Mouse (Mus musculus) small intestine, adult 2 months (tissue): ENCODE measurements around the gene Tmem151b. TPM values are rescaled to one million over a fixed set of nuclear protein-coding genes. Genes with fewer than 3 reads are reported as not detected.

Experiments
- H3K27ac ChIP-seq: fragments of 200-500 bp; 2 replicates; pipeline ENCODE4 v1.5.1; 2012; ENCODE audit warnings: low read depth, low read length, control low read depth, inconsistent platforms; ENCODE audit not compliant: insufficient read depth
- H3K27me3 ChIP-seq: fragments of 200-500 bp; 2 replicates; pipeline ENCODE4 v1.6.1; 2012; ENCODE audit warnings: mild to moderate bottlenecking, moderate library complexity, low read length, inconsistent platforms; ENCODE audit not compliant: control insufficient read depth, insufficient read depth
- H3K36me3 ChIP-seq: fragments of 200-500 bp; 2 replicates; pipeline ENCODE4 v1.6.1; 2012; ENCODE audit warnings: mild to moderate bottlenecking, low read length, control low read depth, inconsistent platforms; ENCODE audit not compliant: control insufficient read depth, insufficient read depth
- H3K4me1 ChIP-seq: fragments of 200-500 bp; 2 replicates; pipeline ENCODE4 v1.6.1; 2012; ENCODE audit warnings: low read length, inconsistent platforms, mixed read lengths; ENCODE audit not compliant: control insufficient read depth, insufficient read depth, insufficient read length
- H3K4me3 ChIP-seq: fragments of 200-500 bp; 2 replicates; pipeline ENCODE4 v1.5.1; 2012; ENCODE audit warnings: low read depth, mild to moderate bottlenecking, control low read depth, inconsistent platforms, low read length, moderate library complexity
- CTCF ChIP-seq: fragments of 200-500 bp; IDR thresholded peaks from 2 replicates; pipeline ENCODE4 v1.5.1; 2012; ENCODE audit warnings: low read depth, mild to moderate bottlenecking, control low read depth, inconsistent platforms, low read length, moderate library complexity, mixed read lengths; ENCODE audit not compliant: insufficient replicate concordance, insufficient read length; ENCODE audit errors: extremely low read depth
- POLR2A ChIP-seq: fragments of 200-500 bp; IDR thresholded peaks from 2 replicates; pipeline ENCODE4 v1.6.1; 2012; ENCODE audit warnings: low read depth, mild to moderate bottlenecking, control low read depth, inconsistent platforms, low read length, moderate library complexity
- WGBS: fragments of 180-500 bp; shearing (Covaris S2); methylation state at CpG from one replicate; pipeline ENCODE4 v1.1.7; 2018; 5-methylcytosine and 5-hydroxymethylcytosine counted together
- polyA plus RNA-seq: library from polyadenylated mRNA; depleted of rRNA; stranded (reverse); fragments of >200 nt; gene quantifications from 2 replicates; pipeline ENCODE4 v1.2.3, GENCODE M21; 2012

The Tmem151b gene
- polyA plus RNA-seq, 1 experiment: 0.94 TPM

GRCm38 (mm10) chr17:45543115-45543514 is 6.4 kb downstream of the Tmem151b start:
- 31% methylated on average over 1 of the region's 1 CpGs for WGBS
- Histone ChIP-seq H3K27me3 (peaks cover 44% of the 10 kb centered on the region), H3K36me3 (no peaks in the 10 kb centered on the region), H3K4me1 (peaks cover 6% of the 10 kb centered on the region; the same call in 1 of the 2 replicates), H3K4me3 (no peak overlapping the region), H3K27ac (no peak overlapping the region)
- no peak for TF ChIP-seq POLR2A
- TF ChIP-seq CTCF: no peak

DNA sequence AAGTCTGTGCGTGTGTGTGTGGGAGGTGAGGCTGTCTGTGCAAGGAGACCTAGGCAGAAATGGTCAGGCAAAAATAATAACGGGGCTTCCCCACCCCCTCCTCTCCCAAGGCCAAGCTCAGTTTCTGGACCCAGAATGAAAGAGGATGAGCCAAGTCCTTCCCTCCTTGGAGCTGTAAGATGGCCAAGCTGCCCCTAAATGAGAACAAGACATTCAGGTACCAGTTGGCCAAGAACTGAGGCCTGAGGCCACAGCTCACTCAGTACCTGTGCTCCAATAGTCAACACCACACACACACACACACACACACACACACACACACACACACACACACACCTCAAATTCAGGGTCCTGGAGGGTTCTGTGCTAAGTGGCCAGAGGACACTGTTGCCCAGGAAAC is 6.8 kb downstream of the Tmem151b start:
- Histone ChIP-seq H3K27ac (no peak overlapping the region), H3K4me1 (peaks cover 6% of the 10 kb centered on the region; the same call in 1 of the 2 replicates), H3K27me3 (peaks cover 40% of the 10 kb centered on the region), H3K4me3 (no peak overlapping the region), H3K36me3 (no peaks in the 10 kb centered on the region)
- WGBS: 67% methylated on average over 2 of the region's 2 CpGs
- TF ChIP-seq CTCF (no peak), POLR2A (no peak)

DNA sequence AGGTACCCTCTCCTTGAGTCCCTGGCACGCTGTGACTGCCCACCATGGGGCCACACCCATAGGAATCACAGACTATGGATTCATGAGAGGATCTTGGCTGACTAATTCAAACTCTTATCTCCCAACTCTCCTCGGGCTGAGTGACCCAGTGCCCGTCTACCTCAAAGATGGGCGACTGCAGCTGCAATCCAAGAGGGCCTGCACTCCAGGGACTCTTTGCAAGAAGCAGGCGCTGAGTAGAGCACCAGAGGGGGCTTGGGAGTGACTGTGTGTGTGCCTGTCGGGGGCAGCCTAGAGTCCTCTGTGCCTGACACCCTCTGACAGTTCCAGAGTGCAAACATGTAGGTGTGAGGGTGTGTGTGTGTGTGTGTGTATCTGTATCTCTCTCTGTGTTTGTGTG is 7.3 kb downstream of the Tmem151b start:
- WGBS: 18% methylated on average over 6 of the region's 6 CpGs
- H3K4me1 ChIP-seq: peaks cover 6% of the 10 kb centered on the region; the same call in 1 of the 2 replicates
- no peak overlapping the region for H3K27ac ChIP-seq
- TF ChIP-seq POLR2A: no peak
- no peak overlapping the region for H3K4me3 ChIP-seq
- H3K36me3 ChIP-seq: no peaks in the 10 kb centered on the region
- peaks cover 34% of the 10 kb centered on the region for H3K27me3 ChIP-seq

DNA sequence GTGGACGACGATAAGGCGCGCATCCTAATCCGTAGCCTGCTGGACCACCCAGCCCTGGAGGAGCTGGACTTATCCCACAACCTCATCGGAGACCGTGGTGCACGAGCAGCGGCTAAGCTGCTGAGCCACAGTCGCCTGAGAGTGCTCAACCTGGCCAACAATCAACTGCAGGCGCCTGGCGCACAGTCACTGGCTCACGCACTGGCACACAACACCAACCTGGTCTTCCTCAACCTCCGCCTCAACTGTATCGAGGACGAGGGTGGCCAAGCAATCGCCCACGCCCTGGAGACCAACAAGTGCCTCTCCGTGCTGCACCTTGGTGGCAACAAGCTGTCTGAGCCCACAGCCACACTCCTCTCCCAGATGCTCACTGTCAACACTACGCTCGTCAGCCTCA is 9.8 kb downstream of the Tmem151b start:
- 65% methylated on average over 21 of the region's 21 CpGs for WGBS
- Histone ChIP-seq H3K27me3 (peaks cover 17% of the 10 kb centered on the region), H3K4me3 (no peak overlapping the region), H3K27ac (no peak overlapping the region), H3K36me3 (no peaks in the 10 kb centered on the region), H3K4me1 (0 out of 2 replicates have a peak, but pooled peaks cover under 1% of the 10 kb centered on the region)
- TF ChIP-seq CTCF (no peak), POLR2A (no peak)

- H3K27me3 ChIP-seq: peaks cover 8% of the 10 kb centered on the region; the same call in 1 of the 2 replicates
- H3K4me1 ChIP-seq: no peaks in the 10 kb centered on the region
- TF ChIP-seq CTCF (no peak), POLR2A (no peak)
- 53% methylated on average over 4 of the region's 4 CpGs for WGBS
- H3K4me3 ChIP-seq: no peak overlapping the region
- no peaks in the 10 kb centered on the region for H3K36me3 ChIP-seq
- no peak overlapping the region for H3K27ac ChIP-seq
These were observed 11.1 kb downstream of the Tmem151b start for GRCm38 (mm10) chr17:45538394-45538793.

DNA sequence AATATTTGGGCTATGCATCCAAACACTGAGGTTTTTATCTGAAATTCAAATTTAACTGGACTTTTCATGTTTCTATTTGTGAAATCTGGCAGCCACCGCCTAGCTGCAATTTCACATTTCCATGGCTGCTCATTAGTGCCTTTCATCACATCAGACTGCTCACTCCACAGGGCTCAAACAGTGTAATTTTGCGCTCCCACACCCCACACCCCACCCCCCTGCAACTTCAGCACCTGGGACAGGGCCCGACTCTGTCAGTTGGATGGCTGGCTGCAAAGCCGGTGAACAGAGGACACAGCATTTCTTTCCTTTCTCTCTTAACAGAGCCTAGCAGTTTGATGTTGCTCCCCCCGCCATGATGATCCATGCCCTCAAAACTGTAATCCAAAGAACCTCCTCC is 13.2 kb downstream of the Tmem151b start:
- H3K27ac ChIP-seq: no peak overlapping the region
- H3K27me3 ChIP-seq: 0 out of 2 replicates have a peak, but pooled peaks cover 3% of the 10 kb centered on the region
- H3K36me3 ChIP-seq: no peaks in the 10 kb centered on the region
- TF ChIP-seq CTCF (no peak), POLR2A (no peak)
- WGBS: 14% methylated on average over 5 of the region's 5 CpGs
- H3K4me3 ChIP-seq: no peak overlapping the region
- no peaks in the 10 kb centered on the region for H3K4me1 ChIP-seq

- Histone ChIP-seq H3K27ac (no peak overlapping the region), H3K36me3 (no peaks in the 10 kb centered on the region), H3K4me3 (no peak overlapping the region), H3K4me1 (no peaks in the 10 kb centered on the region), H3K27me3 (peaks cover 10% of the 10 kb centered on the region; the same call in 1 of the 2 replicates)
- TF ChIP-seq POLR2A (no peak), CTCF (no peak)
- WGBS: 54% methylated on average over 15 of the region's 15 CpGs
These were observed 16.6 kb downstream of the Tmem151b start for GRCm38 (mm10) chr17:45532896-45533295.

- no peak overlapping the region for H3K27ac ChIP-seq
- 37% methylated on average over 13 of the region's 13 CpGs for WGBS
- TF ChIP-seq CTCF: no peak
- TF ChIP-seq POLR2A: no peak
These were observed 19.1 kb downstream of the Tmem151b start for GRCm38 (mm10) chr17:45530346-45530782.

More at GRCm38 (mm10) chr17:45530346-45530782, 19.1 kb downstream of the Tmem151b start:
- no peaks in the 10 kb centered on the region for H3K36me3 ChIP-seq
- peaks cover 7% of the 10 kb centered on the region; the same call in 1 of the 2 replicates for H3K27me3 ChIP-seq
- H3K4me1 ChIP-seq: no peaks in the 10 kb centered on the region
- no peak overlapping the region for H3K4me3 ChIP-seq
